Mouse (Mus musculus) kidney, adult 2 months (tissue): ENCODE measurements around the gene Zfp65.
"Not testable (repeated sequence)": the region's sequence is repeated elsewhere in the genome, so short reads cannot be mapped to it uniquely, and the experiment has no call there.

Experiments
- CTCF ChIP-seq: fragments of 200-500 bp; conservative IDR thresholded peaks from 2 replicates; pipeline ENCODE4 v1.5.1; 2011; ENCODE audit warnings: low read depth, mild to moderate bottlenecking, control low read depth, low read length, moderate library complexity, mixed read lengths; ENCODE audit not compliant: insufficient read depth, insufficient read length
- POLR2A ChIP-seq: fragments of 200-500 bp; IDR thresholded peaks from one replicate; pipeline ENCODE4 v1.6.1; 2011; ENCODE audit warnings: low read depth, low read length, control low read depth

DNA sequence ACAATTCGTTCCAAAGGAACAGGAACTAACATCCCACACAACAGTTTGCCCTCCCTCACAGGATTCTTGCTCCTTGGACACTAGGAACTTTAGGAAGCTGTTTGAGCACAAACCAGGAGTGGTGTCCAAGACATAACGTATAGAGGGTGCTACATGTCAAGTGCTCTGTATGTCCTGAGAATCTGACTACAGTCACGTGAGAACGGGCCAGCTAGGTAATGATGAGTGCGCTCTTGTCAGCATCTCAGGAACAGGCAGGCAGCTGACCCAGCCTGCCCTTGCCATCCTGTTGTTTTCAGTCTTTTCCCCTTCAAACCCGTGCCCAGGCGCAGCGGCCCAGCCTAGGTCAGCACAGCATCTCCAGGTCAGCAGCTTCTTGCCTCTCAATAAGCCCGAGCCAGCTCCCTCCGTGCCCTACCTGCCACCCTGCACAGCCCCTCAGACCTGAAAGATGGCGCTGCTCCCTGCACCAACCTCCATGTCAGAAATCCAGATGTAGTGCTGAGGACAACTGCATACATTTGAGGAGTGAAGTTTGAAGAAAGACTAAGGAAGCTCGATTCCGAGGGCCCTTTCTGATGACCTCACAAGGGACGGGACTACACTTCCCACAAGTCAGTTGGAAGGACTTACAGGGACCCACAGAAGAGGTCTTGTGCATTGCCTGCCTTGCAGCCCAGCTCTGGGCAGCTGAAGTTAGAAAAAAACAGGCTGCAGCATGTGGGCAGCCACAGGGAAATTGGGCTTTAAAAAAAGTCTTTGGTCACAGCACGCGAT lies 45.8 kb downstream of the Zfp65 start:
- TF ChIP-seq POLR2A, CTCF: not testable (repeated sequence)
